11 mouse cellular contexts compared by ENCODE assay signal in genomic region chr6:22834100-22834970, GRCm38 (mm10). TPM values are rescaled to one million over a fixed set of nuclear protein-coding genes. Genes with fewer than 3 reads are reported as not detected.
DNase-seq lines count a peak whose midpoint lies in the region; ATAC-seq lines count a peak whose summit lies in the region.
"Had no signal": no experiment of that assay in that cellular context is flagged by ENCODE, and none has a peak within 500 bp of the region (broad histone marks: within the 10 kb centered on the region; RNA-seq: fewer than 3 reads in every experiment).

No protein-coding gene starts in this region.

- H3K27ac ChIP-seq in forebrain, embryonic 11.5 days (ENCODE audit: low read depth, low read length) = peak overlapping the region; percentile 87
- peak overlapping the region; percentile 59; the same call in 1 of the 2 replicates for H3K27ac ChIP-seq in neural tube, embryonic 13.5 days (replicated peaks)
- no peak overlapping the region for H3K27ac ChIP-seq in limb, embryonic 10.5 days
- H3K27ac ChIP-seq: liver, embryonic 15.5 days had no signal

- peak overlapping the region; percentile 4; the same call in 1 of the 2 replicates for H3K9ac ChIP-seq in forebrain, embryonic 11.5 days (ENCODE audit: low read length)
- H3K9ac ChIP-seq in neural tube, embryonic 13.5 days = no peak overlapping the region
- H3K9ac ChIP-seq: liver, embryonic 15.5 days had no signal

- WGBS in forebrain, embryonic 11.5 days = 42% methylated on average over 19 of the region's 19 CpGs
- WGBS in neural tube, embryonic 13.5 days = 41% methylated on average over 19 of the region's 19 CpGs
- 86% methylated on average over 19 of the region's 19 CpGs for WGBS in limb, embryonic 10.5 days

- no peaks in the 10 kb centered on the region for H3K9me3 ChIP-seq in forebrain, embryonic 11.5 days (ENCODE audit: control insufficient read depth, low read length)
- no peaks in the 10 kb centered on the region for H3K9me3 ChIP-seq in neural tube, embryonic 13.5 days
- H3K9me3 ChIP-seq in limb, embryonic 10.5 days (replicated peaks) = no peaks in the 10 kb centered on the region
- H3K9me3 ChIP-seq: liver, embryonic 15.5 days had no signal

- H3K4me3 ChIP-seq in forebrain, embryonic 11.5 days (ENCODE audit: low read depth, low read length) = no peak overlapping the region
- no peak overlapping the region for H3K4me3 ChIP-seq in neural tube, embryonic 13.5 days
- no peak overlapping the region for H3K4me3 ChIP-seq in limb, embryonic 10.5 days
- H3K4me3 ChIP-seq: liver, embryonic 15.5 days had no signal

- ATAC-seq in forebrain, embryonic 11.5 days (replicated peaks; ENCODE audit: low FRiP score) = peak; percentile 88
- ATAC-seq in neural tube, embryonic 13.5 days (ENCODE audit: low read depth) = peak; percentile 94
- ATAC-seq in megakaryocyte progenitor cell, adult 5-6 weeks (replicated peaks; ENCODE audit: poor library complexity) = no peak

- DNase-seq in cerebellum, adult 9-11 months = peak; percentile 9
- no peak for DNase-seq in cerebellum, adult 11-12 months
- DNase-seq in forebrain, embryonic 11.5 days (ENCODE audit: low spot score) = peak; percentile 77
- peak; percentile 18 to 27 for DNase-seq in layer of hippocampus, adult 8-10 months (ENCODE audit: low spot score in 2 of 2)
- DNase-seq in lung, postnatal 36 days = no peak
- no peak for DNase-seq in limb, embryonic 10.5 days (ENCODE audit: low spot score)
- DNase-seq: thymus, adult 18-20 months had no signal

- H3K4me1 ChIP-seq in forebrain, embryonic 11.5 days (replicated peaks; ENCODE audit: control insufficient read depth, insufficient read depth, low read length) = peaks cover 4% of the 10 kb centered on the region; the same call in 1 of the 2 replicates
- H3K4me1 ChIP-seq in neural tube, embryonic 13.5 days (replicated peaks) = peaks cover 14% of the 10 kb centered on the region
- H3K4me1 ChIP-seq in limb, embryonic 10.5 days = no peaks in the 10 kb centered on the region
- H3K4me1 ChIP-seq: liver, embryonic 15.5 days had no signal

- no peaks in the 10 kb centered on the region for H3K27me3 ChIP-seq in forebrain, embryonic 11.5 days (ENCODE audit: control insufficient read depth, insufficient read depth, low read length)
- no peaks in the 10 kb centered on the region for H3K27me3 ChIP-seq in neural tube, embryonic 13.5 days
- H3K27me3 ChIP-seq in limb, embryonic 10.5 days (ENCODE audit: low read depth, poor library complexity, severe bottlenecking) = no peaks in the 10 kb centered on the region
- H3K27me3 ChIP-seq: liver, embryonic 15.5 days had no signal

- no peak overlapping the region; the same call in 1 of the 2 replicates for H3K4me2 ChIP-seq in forebrain, embryonic 11.5 days (ENCODE audit: low read depth, low read length, severe bottlenecking)
- peak overlapping the region; percentile 18 for H3K4me2 ChIP-seq in neural tube, embryonic 13.5 days
- H3K4me2 ChIP-seq: liver, embryonic 15.5 days had no signal

- H3K36me3 ChIP-seq in forebrain, embryonic 11.5 days (ENCODE audit: control insufficient read depth, insufficient read depth, low read length) = no peaks in the 10 kb centered on the region
- no peaks in the 10 kb centered on the region for H3K36me3 ChIP-seq in neural tube, embryonic 13.5 days
- no peaks in the 10 kb centered on the region for H3K36me3 ChIP-seq in limb, embryonic 10.5 days
- H3K36me3 ChIP-seq: liver, embryonic 15.5 days had no signal

RNA-seq across cellular contexts. Expression of gene Ptprz1, which starts 41.0 kb away (rescaled TPM):
- polyA plus RNA-seq in forebrain, embryonic 11.5 days (2014; fragmentation: Nextera tagmentation; extraction: Ambion mirVana) = 86.6 and 94.4 TPM in 2 replicates
- 100 to 1,000 TPM; 135 to 148 (median 144) TPM for total RNA-seq in layer of hippocampus, adult 8-10 months (2022)
- 36.6 and 36.8 TPM in 2 replicates for polyA plus RNA-seq in neural tube, embryonic 13.5 days (2015; fragmentation: Nextera tagmentation; extraction: Ambion mirVana)
- total RNA-seq in megakaryocyte progenitor cell, adult 5-6 weeks (2015) = not detected in 2 replicates
- total RNA-seq in megakaryocyte progenitor cell, adult 5-6 weeks (2017) = not detected in 2 replicates
- polyA plus RNA-seq in limb, embryonic 10.5 days (2016; fragmentation: Nextera tagmentation; extraction: Ambion mirVana) = 1.3 TPM in 2 replicates
- polyA plus RNA-seq: C2C12 had no signal

Comparison
In these comparisons a context has a peak if more than half of its experiments do, and no peak if none do; other contexts are left out.
1. DNase-seq: peak in cerebellum, adult 9-11 months (single experiment), forebrain, embryonic 11.5 days (single experiment) and layer of hippocampus, adult 8-10 months (2 of 2); none in cerebellum, adult 11-12 months (single experiment), lung, postnatal 36 days (single experiment) and limb, embryonic 10.5 days (single experiment).
2. RNA of gene Ptprz1, which starts 41.0 kb away (polyA plus RNA-seq): 86.6 to 94.4 TPM in forebrain, embryonic 11.5 days and 36.6 to 36.8 TPM in neural tube, embryonic 13.5 days; 1.3 TPM in limb, embryonic 10.5 days; every median in the first group is over 10 times any median in the second.